Mouse (Mus musculus) CD8-positive naive resting alpha-beta T cell, adult 2 months (primary cell): ENCODE measurements around the gene Chdh.

Experiments used
- DNase-seq, 2 experiments: peaks; one replicate each; pipeline ENCODE4 v3.0.0; 2022; ENCODE audit warnings: low read depth in 2 of 2, low spot score in 2 of 2

The Chdh gene

DNA sequence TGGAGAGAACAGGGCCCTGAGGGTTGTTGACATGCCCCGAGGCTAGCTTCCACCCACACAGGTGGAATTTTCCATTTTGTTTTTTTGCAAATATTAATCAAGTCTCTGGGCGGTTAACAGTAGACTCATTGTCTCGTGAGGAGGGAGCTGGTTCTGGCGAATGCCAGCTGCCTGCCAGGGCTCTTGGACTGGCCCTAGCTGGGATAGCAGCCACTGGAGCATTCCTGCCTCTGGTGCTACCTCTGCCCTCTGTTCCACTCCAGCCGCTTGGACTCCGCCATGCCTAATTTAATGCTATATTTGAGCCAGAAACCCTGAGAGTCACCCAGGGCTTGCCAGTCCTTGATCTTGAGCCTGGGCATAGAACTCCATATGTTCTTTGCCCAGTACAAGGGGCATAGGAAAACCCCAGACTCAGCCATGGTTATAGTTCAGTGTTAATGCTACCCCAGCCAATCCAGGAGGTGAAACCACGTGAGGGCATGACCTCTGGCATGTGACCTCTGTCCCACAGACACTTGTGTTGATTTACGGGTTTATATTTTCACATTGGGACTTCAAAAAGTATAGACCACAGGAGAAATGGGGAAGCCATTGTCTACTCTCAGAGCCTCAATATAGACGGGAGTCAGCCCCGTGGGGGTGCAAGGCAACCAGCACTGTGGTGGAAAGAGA is 3.2 kb downstream of the Chdh start:
- no peak for DNase-seq

DNA sequence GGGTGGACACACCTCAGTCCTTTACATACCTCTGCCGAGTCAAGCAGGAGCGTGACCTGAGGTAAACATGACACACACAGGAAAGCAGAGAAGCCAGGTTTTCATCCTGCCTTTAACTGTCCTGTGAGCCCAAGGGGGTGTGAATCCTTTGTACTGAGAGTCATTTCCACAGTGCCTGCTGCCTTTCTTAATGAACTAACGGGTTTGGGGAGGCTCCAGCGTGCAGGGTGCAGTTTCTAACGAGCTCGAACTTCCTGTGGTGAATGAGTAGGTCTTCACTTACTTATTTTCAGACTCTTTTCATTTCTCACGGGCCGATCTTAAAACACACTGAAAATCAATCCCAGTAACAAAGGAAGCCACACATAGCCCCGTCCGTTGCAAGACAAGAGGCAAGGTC is 5.7 kb downstream of the Chdh start:
- no peak for DNase-seq

DNA sequence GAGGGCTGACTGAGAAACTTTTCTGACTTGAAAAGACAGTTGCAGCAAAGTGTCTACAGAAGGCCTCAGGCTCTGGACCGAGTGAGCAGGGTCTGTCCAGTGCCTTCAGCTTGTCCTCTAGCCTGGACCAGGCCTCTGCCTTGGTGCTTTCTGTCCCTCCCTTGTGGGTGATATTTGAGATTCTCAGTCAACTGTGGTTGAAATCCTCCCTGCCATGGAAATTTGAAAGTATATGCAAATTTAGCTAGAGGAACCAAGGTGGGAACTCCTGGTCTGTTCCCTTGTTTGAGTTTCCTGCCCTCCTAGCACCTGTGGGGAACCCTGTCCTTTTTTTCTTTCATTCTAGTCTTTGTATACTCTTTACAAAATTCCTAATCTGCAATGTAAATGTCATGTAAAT is 6.2 kb downstream of the Chdh start:
- DNase-seq, result no peak

DNA sequence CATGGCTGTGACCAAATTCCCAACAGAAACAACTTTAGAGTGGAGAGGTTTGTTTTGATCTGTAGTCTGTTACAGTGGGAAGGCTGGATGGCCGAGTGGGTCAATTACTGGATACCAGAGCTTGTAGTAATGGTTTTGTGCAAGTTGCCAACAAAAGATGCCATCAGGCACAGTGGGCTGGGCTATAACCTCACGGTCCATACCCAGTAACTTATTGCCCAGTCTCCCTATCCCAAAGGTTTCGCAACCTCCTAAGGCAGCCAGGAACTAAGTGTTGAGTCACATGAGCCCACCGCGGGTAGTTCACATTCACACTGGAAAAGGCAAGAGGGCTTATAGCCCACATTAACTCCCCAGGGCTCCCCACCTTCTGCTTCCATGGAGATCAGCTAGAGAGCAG is 7.8 kb downstream of the Chdh start:
- DNase-seq, result no peak

DNA sequence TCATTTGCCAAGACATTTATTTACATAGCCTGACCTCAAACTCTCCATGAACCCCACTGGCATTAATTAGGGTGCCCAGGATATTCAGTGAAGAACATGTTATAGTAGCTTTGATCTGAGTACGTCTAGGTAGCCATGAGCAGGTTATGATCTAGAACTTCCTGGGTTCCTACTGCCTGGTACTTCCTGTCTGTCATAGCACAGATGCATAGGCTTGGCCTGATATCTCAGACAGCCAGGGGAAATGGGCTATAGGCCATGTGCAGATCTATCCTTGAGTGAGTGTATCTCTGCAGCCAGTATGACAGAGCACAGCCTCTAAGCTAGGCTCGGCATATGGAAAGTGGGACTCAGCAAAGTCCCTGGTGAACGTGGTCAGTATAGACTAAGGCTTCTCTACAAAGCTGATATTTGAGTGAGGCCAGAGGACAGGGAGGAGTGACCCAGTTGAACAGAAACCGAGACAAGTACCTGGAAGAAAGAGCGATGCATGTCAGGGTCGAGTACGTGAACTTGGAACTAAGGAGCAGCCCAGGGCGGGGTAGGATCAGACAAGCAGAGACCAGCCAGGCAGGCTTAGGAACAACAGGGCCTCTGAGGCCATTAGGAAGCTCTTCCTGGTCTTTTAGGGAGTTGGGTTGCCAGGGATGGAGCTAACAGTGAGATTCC is 9.1 kb downstream of the Chdh start:
- DNase-seq, result no peak

DNA sequence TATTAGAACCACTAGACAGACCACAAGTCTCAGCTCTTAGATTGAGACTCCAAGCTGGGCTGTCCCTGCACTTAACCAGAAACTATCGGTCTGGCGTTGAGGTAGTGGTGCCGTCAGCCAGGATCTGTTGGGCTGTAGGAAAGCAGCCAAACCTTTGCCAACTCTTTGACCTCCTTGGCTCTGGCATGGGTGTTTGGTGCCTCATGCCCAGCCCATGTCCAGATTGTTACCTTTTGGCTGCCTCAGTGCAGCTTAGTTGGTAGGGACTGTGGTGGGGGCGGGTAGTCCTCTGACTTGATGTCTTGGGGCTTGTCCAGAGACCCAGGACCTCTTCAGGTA is 9.6 kb downstream of the Chdh start:
- no peak for DNase-seq

DNA sequence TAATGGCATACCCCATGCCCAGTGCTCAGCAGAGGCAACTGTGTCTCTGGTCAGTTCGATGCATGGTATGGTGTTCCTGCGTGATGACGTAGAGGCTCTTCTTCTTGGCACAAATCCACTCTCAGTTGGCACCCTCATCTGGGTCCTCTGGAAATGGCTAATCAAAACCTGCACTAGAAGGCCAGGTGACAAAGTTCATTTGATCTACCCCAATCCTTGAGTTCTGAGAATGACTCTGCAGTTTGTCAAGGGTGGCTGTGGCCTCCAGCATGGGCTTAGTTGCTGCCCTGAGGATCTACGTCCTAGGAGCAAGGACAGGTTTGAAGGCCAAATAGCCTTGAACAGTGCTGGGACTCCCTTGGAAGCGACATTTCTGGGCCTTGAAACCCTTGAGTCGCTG is 10.0 kb downstream of the Chdh start:
- DNase-seq, result no peak

DNA sequence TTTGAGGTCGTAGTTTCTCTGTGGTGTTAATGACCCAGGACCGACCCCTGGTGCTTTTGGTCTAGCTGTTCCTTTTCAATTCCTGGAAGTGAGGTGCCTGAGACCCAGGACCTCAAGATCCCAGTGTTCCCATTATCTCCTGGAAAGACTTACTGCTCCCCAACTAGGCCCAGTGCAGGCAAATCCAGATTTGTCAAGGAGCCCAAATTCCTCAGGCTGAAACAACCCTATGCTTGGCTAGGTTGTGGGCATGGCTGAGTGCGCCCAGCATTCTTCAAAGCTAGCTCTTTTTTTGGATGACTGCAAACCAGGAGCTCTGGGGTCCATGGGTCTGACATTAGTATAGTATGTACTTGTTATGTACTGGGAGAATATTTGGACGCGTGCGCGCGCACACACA is 10.6 kb downstream of the Chdh start:
- no peak for DNase-seq

DNA sequence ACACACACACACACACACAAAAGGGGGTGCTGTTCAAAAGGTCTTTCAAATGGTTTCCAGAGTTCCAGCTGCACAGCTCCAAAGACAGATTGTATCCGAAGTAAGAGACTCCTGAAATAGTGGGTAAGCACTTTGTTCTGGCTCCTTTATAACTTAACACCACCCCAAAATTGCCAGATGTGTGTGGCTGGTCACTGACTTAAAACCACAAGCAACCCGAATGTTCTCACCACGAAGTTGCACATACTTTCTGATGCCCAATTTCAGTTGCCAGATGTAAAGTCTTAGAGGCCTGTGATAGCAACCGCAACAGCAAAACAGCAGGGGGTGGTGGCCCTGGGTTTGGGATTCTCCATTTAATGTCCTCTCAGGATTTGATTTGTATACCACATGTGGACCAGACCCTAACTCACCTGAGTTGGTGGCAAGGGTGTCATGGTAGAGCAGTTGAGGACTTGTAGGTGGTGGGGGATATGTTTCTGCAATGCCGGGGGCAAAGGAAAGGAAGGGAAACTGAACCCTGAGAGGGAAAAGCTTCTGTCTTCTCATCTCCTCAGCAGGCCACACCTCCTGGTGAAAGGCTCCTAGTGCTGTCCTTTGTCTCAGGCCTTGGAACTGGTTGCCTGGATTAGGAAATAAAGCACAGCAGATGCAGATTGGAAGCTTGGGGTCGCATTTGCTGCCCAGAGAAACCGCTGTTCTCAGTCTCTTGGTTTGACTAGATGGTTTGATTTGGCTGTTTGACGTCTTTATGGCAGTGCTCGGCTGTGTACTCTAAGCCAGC is 11.2 kb downstream of the Chdh start:
- no peak for DNase-seq

DNA sequence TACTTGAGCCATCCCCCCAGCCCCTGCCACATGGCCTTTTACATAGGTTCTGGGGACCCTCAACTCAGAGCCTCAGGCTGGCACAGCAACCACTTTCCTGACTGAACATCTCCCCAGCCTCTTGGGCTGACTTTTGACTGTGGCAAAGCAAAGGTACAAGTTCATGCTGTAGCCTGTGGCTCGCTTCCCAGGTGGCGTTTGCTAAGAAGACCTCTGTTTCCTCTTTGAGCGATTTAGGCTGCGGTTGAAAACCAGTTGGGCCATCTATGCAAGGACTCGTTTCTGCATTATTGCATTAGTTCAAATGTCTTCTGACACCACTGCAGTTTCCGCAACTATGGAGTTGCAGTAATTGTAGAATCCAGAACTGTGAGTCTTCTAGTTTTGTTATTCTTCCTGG is 13.6 kb downstream of the Chdh start:
- DNase-seq, result no peak

DNA sequence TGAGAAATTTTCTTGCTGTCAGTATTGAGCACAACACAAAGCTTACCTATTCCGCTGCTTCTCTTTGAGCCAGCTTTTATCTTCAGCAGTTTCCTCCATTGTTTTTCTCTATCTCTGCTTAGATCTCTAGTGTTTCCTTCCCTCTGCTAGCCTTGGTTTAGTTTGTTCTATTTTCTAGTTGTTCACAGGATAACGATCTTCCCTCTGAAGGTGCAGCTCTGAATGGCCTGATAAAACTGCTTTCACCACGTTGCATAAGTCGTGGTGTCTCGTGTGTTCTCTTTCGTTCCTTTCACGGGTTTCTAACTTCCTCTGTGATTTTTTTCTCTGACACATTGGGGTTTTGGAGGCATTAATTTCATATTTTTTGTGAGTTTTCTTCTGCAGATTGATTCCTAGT is 15.6 kb downstream of the Chdh start:
- DNase-seq, result no peak

DNA sequence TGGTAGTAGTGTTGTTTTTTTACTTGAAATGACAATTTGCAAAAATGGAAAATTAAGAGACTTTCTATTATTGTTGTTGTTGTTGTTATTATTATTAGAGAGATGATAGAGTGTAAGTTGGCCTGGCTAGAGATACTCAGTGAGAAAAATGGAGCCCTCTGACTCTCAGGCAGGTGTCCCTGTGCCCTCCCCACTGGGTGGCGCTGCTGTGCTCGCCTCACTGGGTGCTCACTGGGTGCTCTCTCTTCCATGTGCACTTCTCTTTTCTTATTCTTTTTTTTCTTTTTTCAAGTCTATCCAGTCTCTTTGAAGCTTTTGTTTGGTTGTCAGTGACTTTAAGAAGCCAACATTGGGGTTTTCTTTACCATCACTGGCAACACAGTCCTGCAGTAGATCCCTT is 18.6 kb downstream of the Chdh start:
- DNase-seq, result peak in 1 of 2 experiments; percentile 20

DNA sequence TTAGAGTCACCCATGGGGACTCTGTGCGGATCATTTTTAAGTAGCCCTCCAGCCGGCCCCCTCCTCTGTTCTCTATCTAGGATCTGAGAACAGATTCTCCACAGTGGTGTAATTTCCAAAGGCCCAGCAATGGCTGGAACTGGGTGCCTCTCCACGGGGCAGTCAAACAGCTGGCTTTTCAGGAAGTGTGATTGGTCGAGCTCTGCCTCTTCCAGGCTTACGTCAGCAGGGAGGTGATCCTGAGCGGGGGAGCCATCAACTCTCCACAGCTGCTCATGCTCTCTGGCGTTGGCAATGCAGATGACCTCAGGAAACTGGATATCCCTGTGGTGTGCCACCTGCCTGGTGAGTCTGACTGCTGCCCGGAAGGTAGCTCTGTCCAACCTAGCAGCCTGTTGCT is 24.6 kb downstream of the Chdh start:
- DNase-seq, result no peak

DNA sequence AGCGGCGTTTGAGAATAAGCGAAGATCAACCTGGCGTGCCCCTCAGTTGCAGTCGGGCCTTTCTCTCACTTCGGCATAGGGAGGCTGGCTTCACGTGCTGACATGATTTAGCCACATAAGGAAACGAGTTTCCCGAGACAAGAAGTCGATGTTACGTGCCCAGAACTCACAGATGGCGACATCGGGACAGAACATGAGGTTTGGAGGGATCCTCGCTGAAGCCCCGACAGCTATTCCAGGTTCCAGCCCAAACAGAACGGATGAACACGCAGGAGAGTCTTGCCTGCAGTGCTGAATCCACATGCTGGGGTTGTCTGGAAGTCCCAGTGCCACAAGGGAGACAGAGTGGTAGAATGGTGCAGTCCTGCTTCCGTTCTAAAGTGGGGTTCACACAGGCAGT is 29.6 kb downstream of the Chdh start:
- DNase-seq, result no peak

DNA sequence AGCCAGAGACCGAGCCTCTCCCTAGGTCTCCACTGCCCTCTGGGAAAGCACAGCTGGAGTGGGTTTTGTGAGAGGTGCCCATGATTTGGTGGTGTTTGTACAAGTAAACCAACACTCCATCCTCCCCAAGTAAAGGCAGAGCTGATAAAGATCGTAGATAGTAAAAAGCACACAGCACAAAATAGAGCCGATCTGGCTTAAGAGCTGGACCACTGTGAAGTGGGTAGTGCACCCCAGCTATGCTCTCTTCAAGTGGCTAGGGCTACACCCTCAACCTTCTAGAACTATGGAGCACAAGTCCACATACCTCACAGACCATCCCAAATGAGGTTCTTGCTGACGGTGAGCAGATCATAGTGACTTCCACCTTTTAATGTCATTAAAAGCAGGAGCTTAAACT is 30.6 kb downstream of the Chdh start:
- DNase-seq, result no peak

DNA sequence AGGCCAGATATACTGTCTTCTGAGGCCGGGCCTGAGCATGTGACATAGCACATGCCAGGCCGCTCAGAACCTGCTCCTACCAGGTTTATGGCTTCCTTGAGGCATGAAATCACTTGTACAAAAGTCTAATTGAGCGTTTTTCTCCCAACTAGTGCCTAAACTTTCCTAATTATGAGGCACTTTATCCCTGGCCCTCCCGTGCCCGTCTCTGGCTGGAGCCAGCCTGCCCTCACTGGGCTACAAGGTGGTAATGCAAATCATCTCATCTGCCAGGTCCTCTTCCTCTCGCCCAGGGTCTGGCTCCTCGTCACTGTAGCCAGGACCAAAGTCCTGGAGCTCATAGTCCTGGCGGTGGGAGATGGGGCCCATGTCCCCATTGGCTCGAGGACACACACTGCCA is 33.0 kb downstream of the Chdh start:
- no peak for DNase-seq

DNA sequence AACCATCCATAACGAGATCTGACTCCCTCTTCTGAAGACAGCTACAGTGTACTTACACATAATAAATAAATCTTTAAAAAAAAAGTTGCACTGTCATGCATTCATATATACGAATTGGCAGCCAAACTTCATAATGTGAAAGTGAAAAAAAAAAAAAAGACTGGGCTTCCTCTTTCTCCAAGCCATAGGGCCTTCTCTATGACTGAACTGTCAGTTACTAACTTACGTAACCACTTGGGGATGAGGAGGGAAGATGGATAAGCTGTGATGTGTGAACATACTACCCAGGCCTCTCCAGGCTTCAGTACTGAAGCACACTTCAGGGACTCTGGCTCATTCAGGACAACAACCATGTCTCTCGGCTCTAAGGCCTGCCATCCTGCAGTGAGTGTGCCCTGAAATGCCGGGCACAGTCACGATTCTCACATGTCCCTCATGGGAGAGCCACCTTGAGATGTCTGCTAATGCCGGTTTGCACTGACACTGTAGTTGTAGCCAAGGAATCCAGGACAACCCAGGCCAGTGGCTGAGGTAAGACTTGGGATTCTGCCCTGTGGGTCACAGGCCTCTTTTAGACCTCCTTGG is 34.6 kb downstream of the Chdh start:
- DNase-seq, result no peak

DNA sequence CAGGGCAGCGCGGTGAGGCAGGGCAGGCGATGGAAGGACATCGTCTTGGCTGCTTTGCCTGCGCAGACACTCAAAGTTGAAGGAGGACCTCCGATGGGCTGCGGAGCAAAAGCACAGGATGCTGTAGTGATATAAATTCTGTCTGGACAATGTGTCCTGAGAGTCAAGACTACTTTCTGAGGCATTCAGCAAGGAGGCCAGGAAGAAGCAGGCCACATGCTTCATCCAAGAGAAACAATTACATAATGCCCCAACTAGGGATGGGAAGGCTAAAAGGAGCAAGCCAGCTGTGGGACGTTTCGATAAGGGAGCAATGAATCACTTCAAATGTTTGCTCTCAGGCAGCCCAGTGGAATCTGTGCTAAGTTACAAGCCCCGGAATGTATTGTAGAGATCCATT is 36.4 kb downstream of the Chdh start:
- no peak for DNase-seq

DNA sequence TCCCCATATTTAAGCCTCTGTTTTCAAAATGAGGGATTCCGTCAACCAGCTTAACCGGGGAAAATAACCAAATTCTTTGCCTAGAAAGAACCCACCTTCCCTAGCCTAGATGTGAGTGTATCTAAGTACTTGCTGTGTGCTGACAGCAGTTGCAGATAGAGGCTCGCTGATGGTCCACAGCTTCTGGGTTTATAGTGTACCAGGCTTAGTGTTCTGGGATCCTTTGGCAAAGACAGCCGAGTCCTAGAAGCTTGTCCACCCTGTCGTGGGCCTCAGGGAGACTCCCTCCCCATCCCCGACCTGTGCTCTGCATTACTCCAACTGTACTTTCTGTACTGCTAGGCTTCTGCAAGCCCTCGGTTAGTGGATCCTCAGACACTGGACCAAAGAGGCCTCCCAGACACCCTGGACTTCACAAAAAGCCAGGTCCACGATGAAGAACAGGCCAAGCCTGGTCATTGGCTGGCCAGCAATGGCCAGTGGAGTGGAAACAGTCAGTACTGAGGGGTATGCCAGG is 36.9 kb downstream of the Chdh start:
- DNase-seq, result no peak

DNA sequence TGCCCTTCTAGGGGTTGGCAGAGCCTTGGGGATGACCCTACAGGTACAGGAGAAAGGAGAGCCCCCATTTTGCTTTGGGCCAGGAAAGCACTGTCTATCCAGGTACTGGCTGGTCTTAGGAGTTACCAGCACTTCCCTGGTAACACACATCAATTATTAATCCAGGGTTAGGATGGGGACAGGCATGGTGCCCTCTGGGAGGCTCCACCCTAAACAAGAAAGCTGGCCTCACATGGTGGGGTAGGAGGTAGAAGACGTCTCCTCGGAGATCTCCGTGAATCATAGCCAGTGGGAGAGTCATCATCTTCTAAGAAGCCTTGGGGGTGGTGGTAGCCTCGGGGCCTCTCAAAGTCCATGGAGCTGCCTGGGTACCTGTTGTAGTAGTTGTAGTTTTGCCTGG is 38.2 kb downstream of the Chdh start:
- DNase-seq, result no peak

DNA sequence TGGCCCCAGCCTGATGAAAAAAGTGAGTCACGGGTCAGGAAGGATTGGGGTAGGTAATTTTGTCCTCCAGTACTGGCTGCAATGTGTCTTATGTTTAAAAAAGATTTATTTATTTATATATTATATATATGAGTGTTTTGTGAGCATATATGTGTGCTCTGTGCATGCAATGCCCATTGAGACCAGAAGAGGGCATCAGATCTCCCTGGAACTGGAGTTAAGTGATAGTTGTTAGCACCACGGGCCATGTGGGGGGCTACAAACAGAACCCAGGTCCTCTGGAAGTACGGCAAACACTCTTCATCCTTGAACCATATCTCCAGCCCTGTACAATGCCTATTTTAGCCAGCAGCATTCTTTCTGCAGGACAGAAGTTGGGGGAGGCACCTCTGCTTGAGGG is 39.2 kb downstream of the Chdh start:
- no peak for DNase-seq

DNA sequence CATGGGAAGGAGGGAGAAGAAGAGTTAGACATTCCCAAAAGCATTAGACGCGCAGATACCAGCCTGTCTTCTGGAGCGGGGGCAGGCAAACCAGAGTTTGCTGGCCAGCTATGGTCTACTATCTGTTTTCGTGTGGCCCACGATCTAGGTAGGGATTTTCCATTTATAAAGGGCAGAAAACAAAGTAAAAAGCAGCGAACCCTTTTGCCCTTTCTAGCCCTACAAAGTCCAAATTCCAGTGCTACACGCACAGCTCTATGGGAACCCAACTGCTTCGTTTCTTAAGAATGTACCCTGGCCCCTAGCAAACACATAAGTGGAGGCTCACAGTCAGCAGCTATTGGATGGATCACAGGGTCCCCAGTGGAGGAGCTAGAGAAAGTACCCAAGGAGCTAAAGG is 41.5 kb downstream of the Chdh start:
- no peak for DNase-seq
